Mouse (Mus musculus): ENCODE results near the gene Stx1b.
A peak's percentile ranks its signal among the peaks of the same experiment; 100 is the strongest.
"Not testable (repeated sequence)": the region's sequence is repeated elsewhere in the genome, so short reads cannot be mapped to it uniquely, and the experiment has no call there.

The Stx1b gene

GRCm38 (mm10) chr7:127824176-127824871, at the start of gene Stx1b, which contains the start of gene Stx4a:
TSS of gene Stx1b (minus strand) at chr7:127824549.
TSS of gene Stx4a (plus strand) at chr7:127824294.
- peak; percentile 88 for DNase-seq

- no peak for DNase-seq
Observed at GRCm38 (mm10) chr7:127870136-127870821, 45.9 kb upstream of the Stx1b start.

- no peak for DNase-seq
Observed at GRCm38 (mm10) chr7:127869149-127869810, 44.9 kb upstream of the Stx1b start.

- DNase-seq = no peak
Observed at GRCm38 (mm10) chr7:127867641-127868040, 43.3 kb upstream of the Stx1b start.

GRCm38 (mm10) chr7:127866434-127866833, 42.1 kb upstream of the Stx1b start:
- DNase-seq = no peak

GRCm38 (mm10) chr7:127858258-127858657, 33.9 kb upstream of the Stx1b start:
- DNase-seq = no peak

- no peak for DNase-seq
Observed at GRCm38 (mm10) chr7:127850906-127851305, 26.6 kb upstream of the Stx1b start.

- no peak for DNase-seq
Observed at GRCm38 (mm10) chr7:127849973-127850875, 25.9 kb upstream of the Stx1b start.

- peak; percentile 72 for DNase-seq
Observed at GRCm38 (mm10) chr7:127842001-127842718, 17.8 kb upstream of the Stx1b start.

- peak; percentile 96 for DNase-seq
Observed at GRCm38 (mm10) chr7:127841340-127842000, 17.1 kb upstream of the Stx1b start.

- DNase-seq = peak; percentile 69
Observed at GRCm38 (mm10) chr7:127840886-127841285, 16.5 kb upstream of the Stx1b start.

- DNase-seq = not testable (repeated sequence)
Observed at GRCm38 (mm10) chr7:127840031-127840430, 15.7 kb upstream of the Stx1b start.

GRCm38 (mm10) chr7:127837878-127838277, 13.5 kb upstream of the Stx1b start:
- not testable (repeated sequence) for DNase-seq

- DNase-seq = no peak
Observed at GRCm38 (mm10) chr7:127837473-127837872, 13.1 kb upstream of the Stx1b start.

GRCm38 (mm10) chr7:127835550-127835949, 11.2 kb upstream of the Stx1b start:
- no peak for DNase-seq

GRCm38 (mm10) chr7:127823236-127824171, 845 bp downstream of the Stx1b start:
- DNase-seq = no peak

GRCm38 (mm10) chr7:127822494-127822893, 1.9 kb downstream of the Stx1b start:
- no peak for DNase-seq

GRCm38 (mm10) chr7:127820836-127821509, 3.4 kb downstream of the Stx1b start:
- no peak for DNase-seq

GRCm38 (mm10) chr7:127817776-127818175, 6.6 kb downstream of the Stx1b start:
- no peak for DNase-seq

- DNase-seq = no peak
Observed at GRCm38 (mm10) chr7:127817053-127817452, 7.3 kb downstream of the Stx1b start.

Data from right cerebral cortex, postnatal 14 days (tissue).